Mouse (Mus musculus) left cerebral cortex, postnatal 14 days (tissue): ENCODE data around the gene Psmb3. TPM values are rescaled to one million over a fixed set of nuclear protein-coding genes. Genes with fewer than 3 reads are reported as not detected.
"Not testable (repeated sequence)": the region's sequence is repeated elsewhere in the genome, so short reads cannot be mapped to it uniquely, and the experiment has no call there.

Experiments used
- DNase-seq, 2 experiments: peaks; one replicate each; pipeline ENCODE4 v3.0.0; 2021 to 2022; ENCODE audit warnings: low spot score in 2 of 2, mixed read lengths in 1 of 2
- intact Hi-C: fragments of 180-260 bp; cut with DNase I; formaldehyde crosslinking; loops from one replicate; pipeline ENCODE4 v1.15.1; 2025
- long read RNA-seq, 2 experiments: library from polyadenylated mRNA; stranded (forward); transcript quantifications; one replicate each; pipeline ENCODE4 v2.0.0; 2021
- total RNA-seq, 2 experiments: library from RNA; stranded (reverse); gene quantifications; 2 replicates each; pipeline ENCODE4 v1.2.3; 2021

Gene Psmb3
- 100 to 1,000 TPM; 133 to 136 TPM for total RNA-seq
- long read RNA-seq, experiment 1, transcript Psmb3-201 (6 exons, 766 nt): major isoform, 100 of 111 reads
- long read RNA-seq, experiment 1, partial matches to known transcripts: 4 of 111 reads
- long read RNA-seq, experiment 1, other reads (novel, unspliced or antisense): 5 of 111 reads
- long read RNA-seq, experiment 2, transcript Psmb3-201 (6 exons, 766 nt): major isoform, 58 of 69 reads
- long read RNA-seq, experiment 2, partial matches to known transcripts: 7 of 69 reads
- long read RNA-seq, experiment 2, other reads (novel, unspliced or antisense): 3 of 69 reads

DNA sequence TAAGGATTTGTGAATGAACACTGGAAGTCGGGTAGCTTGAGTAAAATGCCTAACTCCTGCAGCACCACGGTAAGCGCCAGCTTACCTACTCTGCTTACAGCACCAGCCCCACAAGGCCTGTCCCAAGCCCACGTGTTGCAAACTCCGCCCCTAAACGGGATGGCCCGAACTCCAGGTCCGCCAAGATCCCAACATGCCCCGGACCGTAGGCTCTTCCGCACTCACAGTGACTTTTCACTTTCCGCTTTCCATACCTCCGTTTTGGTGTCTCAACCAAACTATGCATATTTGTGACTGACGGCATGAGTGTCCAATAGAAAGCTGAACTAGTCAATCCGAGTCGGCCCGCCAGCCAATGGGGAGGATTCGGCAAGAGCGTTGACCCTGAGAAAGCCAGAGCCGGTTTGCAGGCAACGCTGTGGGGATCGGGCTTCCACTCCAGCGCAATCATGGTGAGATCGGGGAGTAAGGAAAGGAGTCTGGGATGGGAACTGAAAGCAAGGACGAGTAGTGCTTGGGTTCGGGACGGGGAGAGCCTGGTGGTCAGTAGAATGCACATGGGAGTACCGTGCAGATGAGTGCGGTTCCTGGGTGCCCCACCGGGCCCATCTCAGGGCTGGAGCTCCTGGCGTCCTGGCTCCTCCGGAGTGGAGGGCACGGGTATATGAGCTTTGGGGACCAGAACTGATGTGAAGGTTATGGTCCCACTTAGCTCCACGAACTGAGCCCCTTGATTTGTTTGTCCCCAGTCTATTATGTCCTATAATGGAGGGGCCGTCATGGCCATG lies at the start of gene Psmb3:
Gene Psmb3 (plus strand): TSS at position 361 of the 788 bp plus-strand sequence.
- DNase-seq: peak; percentile 100
- intact Hi-C loops: loop anchor here (5.0 kb wide), 2 partner anchors 39 to 179 kb away; partner anchors contain the start of genes Fbxo47 and Pip4k2b

GRCm38 (mm10) chr11:97654210-97654609 lies 49.0 kb upstream of the Psmb3 start:
- no peak for DNase-seq
- intact Hi-C loops: no loop called here

DNA sequence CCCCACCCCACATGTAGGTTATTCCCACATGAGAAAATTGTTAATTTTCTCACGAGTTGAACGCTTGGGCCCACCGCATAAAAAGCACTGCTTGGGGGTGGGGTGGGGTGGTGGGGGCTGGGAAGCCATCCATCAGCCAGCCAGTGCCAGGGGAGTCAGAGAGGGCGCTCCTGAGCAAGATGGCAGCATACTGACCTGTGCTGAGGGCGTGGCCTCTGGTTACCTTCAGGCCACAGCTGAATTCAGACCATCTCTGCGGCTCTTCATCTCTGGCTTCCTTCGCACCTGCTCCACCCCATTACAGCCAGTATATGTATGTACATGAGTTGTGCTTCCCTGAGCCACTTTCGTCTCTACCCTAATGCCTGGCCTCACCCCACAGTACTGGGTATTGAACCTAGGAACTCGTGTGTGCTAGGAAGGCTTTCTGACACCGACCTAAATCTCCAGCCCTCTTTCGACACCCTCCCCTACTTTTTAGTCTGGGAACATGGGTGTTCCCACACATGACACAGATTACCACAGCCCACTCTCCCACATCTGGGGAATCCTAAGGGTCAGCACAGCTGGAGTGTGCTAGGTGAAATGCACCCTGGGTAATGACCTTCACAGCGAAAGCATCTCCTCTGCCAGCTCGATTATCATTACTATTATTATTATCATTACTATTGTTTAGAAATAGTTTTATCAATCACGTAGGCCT lies 46.8 kb upstream of the Psmb3 start:
- intact Hi-C loops: no loop called here
- DNase-seq: no peak

GRCm38 (mm10) chr11:97657184-97657945 lies 45.8 kb upstream of the Psmb3 start:
- intact Hi-C loops: no loop called here
- no peak for DNase-seq

- DNase-seq, intact Hi-C loops: not testable (repeated sequence)
Measured at GRCm38 (mm10) chr11:97657967-97658366, 45.2 kb upstream of the Psmb3 start.

GRCm38 (mm10) chr11:97658751-97659266 lies 44.4 kb upstream of the Psmb3 start:
- intact Hi-C loops: no loop called here
- no peak for DNase-seq

DNA sequence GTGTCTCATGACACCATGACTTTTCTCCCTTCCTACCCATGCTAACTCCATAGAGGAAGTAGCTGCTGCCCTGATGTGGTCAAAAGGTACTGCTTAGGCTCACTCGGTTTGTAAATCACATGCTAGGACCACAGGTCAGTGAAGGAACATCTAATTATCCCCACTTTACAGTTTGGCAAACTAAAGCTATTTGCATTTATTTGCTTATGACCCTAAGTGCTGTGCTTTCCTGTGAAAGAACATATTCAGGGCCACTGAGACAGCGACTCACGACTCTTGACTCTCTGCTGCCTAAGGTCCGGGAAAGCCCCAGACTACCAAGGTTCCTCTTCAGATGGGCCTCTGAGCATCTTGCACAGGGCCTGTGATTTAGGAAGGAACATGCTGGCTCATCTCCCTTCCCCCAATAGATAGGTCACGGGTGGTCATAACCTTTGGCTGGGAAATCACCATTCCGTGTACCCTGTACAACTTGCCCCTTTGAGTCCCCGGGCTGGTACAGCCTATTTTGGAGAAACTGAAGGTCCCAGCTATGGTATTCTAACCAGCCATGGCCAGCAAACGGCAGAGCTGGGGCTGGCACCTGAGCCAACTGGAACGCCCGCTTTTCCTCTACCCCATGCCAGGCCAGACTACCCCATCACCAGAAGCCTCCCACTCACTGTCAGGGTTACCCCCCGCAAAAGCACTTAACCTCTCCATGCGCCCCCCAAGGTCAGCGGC lies 43.8 kb upstream of the Psmb3 start:
- intact Hi-C loops: no loop called here
- no peak for DNase-seq

- intact Hi-C loops: loop anchor here (2.0 kb wide), 1 partner anchor 39 kb away; no protein-coding TSS in a partner anchor
- DNase-seq: peak in 1 of 2 experiments; percentile 69
Measured at GRCm38 (mm10) chr11:97659990-97660714, 43.0 kb upstream of the Psmb3 start.

DNA sequence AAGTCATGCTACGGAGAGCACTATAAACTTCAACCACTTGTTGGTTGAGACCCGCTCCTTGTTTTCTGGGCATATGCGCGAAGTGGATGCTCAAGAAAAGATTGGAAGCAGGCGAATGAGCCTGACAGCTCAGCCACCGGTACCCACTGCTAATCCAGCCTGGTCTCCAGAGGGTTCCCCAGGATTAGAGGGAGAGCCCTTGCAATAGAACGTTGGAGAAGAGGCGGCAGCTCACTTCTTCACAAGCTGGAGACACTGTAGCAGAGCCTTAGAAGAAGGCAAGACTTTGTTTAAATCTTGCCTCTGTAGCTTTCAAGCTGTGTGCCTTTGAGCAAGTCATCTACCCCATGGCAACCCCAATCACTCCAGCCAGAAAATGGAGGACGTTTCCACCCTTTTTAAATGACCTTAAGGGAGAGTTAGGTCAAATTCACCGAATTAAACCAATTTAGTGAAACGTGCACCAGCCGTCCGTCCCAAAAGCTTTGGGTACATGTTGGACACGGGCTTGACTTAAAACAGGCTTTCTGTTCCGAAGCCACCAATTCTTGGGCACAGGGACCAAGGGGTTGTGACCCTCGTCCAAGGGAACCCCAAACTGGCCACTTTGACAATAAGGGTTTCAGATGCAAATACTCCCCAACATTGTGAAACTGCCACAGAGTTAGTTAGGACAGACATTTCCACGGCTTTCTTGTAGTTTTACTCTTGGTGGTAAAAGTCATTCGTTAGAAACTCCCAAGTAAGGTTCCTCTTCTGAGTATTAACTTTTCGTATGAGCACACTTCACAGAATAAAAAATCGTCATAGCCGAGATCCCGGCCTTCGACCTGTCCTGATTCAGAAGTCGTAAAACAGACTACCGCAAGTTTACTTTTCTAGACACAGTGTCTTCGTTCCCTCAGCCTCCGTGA lies 42.2 kb upstream of the Psmb3 start:
- DNase-seq: no peak
- intact Hi-C loops: loop anchor here (2.0 kb wide), 1 partner anchor 38 kb away; no protein-coding TSS in a partner anchor

GRCm38 (mm10) chr11:97661648-97662133 lies 41.5 kb upstream of the Psmb3 start:
- intact Hi-C loops: loop anchor here (2.0 kb wide), 1 partner anchor 37 kb away; no protein-coding TSS in a partner anchor
- DNase-seq: no peak

GRCm38 (mm10) chr11:97662207-97662892 lies 40.8 kb upstream of the Psmb3 start:
- no peak for DNase-seq
- intact Hi-C loops: no loop called here

DNA sequence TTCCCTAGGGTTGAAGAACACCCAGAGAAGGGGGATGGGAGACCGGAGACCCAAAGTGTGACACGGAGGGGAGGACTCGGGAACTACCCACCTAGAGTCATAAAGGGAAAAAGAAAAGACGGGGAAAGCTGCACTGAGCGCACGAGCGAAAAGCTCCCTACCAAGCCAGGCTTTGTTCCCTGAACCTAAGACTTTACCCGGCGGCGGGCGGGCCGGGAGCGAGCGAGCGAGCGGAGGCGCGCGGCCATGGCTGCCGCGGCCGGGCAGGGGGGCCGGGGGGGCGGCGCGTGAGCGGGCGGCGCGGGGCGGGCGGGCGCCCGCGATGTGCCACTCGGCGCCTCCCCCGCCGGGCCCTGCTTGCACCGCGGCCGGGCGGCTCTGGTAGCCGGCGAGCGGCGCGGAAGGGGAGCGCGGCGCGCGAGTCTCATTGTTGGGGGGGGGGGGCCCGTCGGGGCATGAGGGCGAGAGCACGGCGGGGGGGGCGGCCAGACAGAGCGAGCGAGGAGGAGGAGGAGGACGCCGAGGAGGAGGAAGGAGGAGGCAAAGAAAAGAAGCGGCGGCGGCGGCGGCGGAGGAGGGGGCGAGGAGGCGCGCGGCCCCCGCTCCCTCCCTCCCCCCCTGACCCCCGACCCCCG lies 40.2 kb upstream of the Psmb3 start, which contains the start of gene Mllt6:
Gene Mllt6 (plus strand): TSS at position 522 of the 635 bp plus-strand sequence.
- DNase-seq: peak; percentile 65 to 80
- intact Hi-C loops: no loop called here

- intact Hi-C loops: no loop called here
- no peak for DNase-seq
Measured at GRCm38 (mm10) chr11:97663528-97664338, 39.5 kb upstream of the Psmb3 start.

DNA sequence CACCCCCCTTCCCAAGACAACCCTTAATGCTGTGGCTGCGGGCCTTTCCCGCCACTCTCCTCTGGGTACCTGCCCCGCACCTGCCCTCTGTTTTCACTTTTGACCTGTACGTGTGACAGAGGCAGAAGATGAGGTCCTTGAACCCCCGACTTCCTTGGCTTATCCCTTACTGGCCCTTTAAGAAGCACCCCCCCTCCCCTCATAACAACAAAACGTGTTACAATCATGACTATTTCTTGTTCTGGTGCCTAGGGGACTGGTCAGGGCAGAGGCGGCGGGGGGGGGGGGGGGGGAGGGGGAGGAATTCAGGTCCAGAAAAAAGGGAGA lies 38.9 kb upstream of the Psmb3 start:
- intact Hi-C loops: no loop called here
- DNase-seq: no peak

- DNase-seq: no peak
- intact Hi-C loops: no loop called here
Measured at GRCm38 (mm10) chr11:97664771-97665240, 38.4 kb upstream of the Psmb3 start.
